Mouse (Mus musculus) heart, embryonic 11.5 days (tissue): ENCODE results near the gene Ipmk. TPM values are rescaled to one million over a fixed set of nuclear protein-coding genes. Genes with fewer than 3 reads are reported as not detected.

Experiments used
- ATAC-seq: fragments of 200-750 bp; cut with Nextera tagmentation; replicated peaks from 2 replicates; pipeline ENCODE4 v1.8.0; 2017; ENCODE audit warnings: moderate library complexity; ENCODE audit not compliant: insufficient number of reproducible peaks, low FRiP score, low TSS enrichment
- H3K27ac ChIP-seq: fragments of 300-500 bp; sonication (generic); 2 replicates; pipeline ENCODE4 v1.5.1; 2014; ENCODE audit warnings: mild to moderate bottlenecking, low read depth, low read length
- H3K27me3 ChIP-seq: fragments of 300-500 bp; sonication (generic); 2 replicates; pipeline ENCODE4 v1.6.1; 2014; ENCODE audit warnings: mild to moderate bottlenecking, low read length, mixed read lengths; ENCODE audit not compliant: control insufficient read depth, insufficient read depth
- H3K36me3 ChIP-seq: fragments of 300-500 bp; sonication (generic); 2 replicates; pipeline ENCODE4 v1.6.1; 2014; ENCODE audit warnings: mild to moderate bottlenecking, low read length, moderate library complexity, mixed read lengths; ENCODE audit not compliant: control insufficient read depth, insufficient read depth
- H3K4me1 ChIP-seq: fragments of 300-500 bp; sonication (generic); 2 replicates; pipeline ENCODE4 v1.6.1; 2014; ENCODE audit warnings: low read length; ENCODE audit not compliant: control insufficient read depth, insufficient read depth
- H3K4me2 ChIP-seq: fragments of 300-500 bp; sonication (generic); 2 replicates; pipeline ENCODE4 v1.6.1; 2014; ENCODE audit warnings: mild to moderate bottlenecking, moderate library complexity
- H3K4me3 ChIP-seq: fragments of 300-500 bp; sonication (generic); 2 replicates; pipeline ENCODE4 v1.5.1; 2014; ENCODE audit warnings: low read depth, low read length
- H3K9ac ChIP-seq: fragments of 300-500 bp; sonication (generic); 2 replicates; pipeline ENCODE4 v1.6.1; 2014; ENCODE audit warnings: mild to moderate bottlenecking, low read depth, low read length, moderate library complexity
- H3K9me3 ChIP-seq: fragments of 300-500 bp; sonication (generic); replicated peaks from 2 replicates; pipeline ENCODE4 v1.6.1; 2016; ENCODE audit warnings: low read length; ENCODE audit not compliant: control insufficient read depth
- WGBS: fragments of 180-500 bp; shearing (Covaris S2); extraction: QIAGEN DNeasy Blood & Tissue Kit; methylation state at CpG from one replicate; pipeline ENCODE4 v1.1.7; 2014; ENCODE audit not compliant: insufficient replicate concordance; 5-methylcytosine and 5-hydroxymethylcytosine counted together
- polyA plus RNA-seq: library from polyadenylated mRNA; unstranded; fragments of >200 nt; fragmentation: Nextera tagmentation; extraction: Ambion mirVana; gene quantifications from 2 replicates; pipeline ENCODE4 v1.2.1, GENCODE M21; 2014

Gene Ipmk
- polyA plus RNA-seq, 1 experiment from 2014 or later: 9.7 TPM

- H3K27me3 ChIP-seq: no peaks in the 10 kb centered on the region
- H3K9ac ChIP-seq: no peak overlapping the region
- 63% methylated on average over 3 of the region's 3 CpGs for WGBS
- no peak overlapping the region for H3K4me2 ChIP-seq
- H3K4me1 ChIP-seq: no peaks in the 10 kb centered on the region
- no peaks in the 10 kb centered on the region for H3K9me3 ChIP-seq
- ATAC-seq: no peak
- H3K36me3 ChIP-seq: no peaks in the 10 kb centered on the region
- no peak overlapping the region for H3K27ac ChIP-seq
- H3K4me3 ChIP-seq: no peak overlapping the region
Measured at GRCm38 (mm10) chr10:71403638-71404037, 56.1 kb downstream of the Ipmk start.

GRCm38 (mm10) chr10:71405523-71406217 lies 58.1 kb downstream of the Ipmk start:
- no peak overlapping the region for H3K4me2 ChIP-seq
- no peaks in the 10 kb centered on the region for H3K27me3 ChIP-seq
- ATAC-seq: no peak
- H3K27ac ChIP-seq: no peak overlapping the region
- no peak overlapping the region for H3K9ac ChIP-seq
- H3K36me3 ChIP-seq: no peaks in the 10 kb centered on the region
- no peaks in the 10 kb centered on the region for H3K4me1 ChIP-seq
- WGBS: 74% methylated on average over 5 of the region's 5 CpGs
- no peak overlapping the region for H3K4me3 ChIP-seq
- H3K9me3 ChIP-seq: no peaks in the 10 kb centered on the region

- Histone ChIP-seq H3K36me3 (no peaks in the 10 kb centered on the region), H3K9ac (no peak overlapping the region)
- WGBS: 64% methylated on average over 5 of the region's 5 CpGs
Measured at GRCm38 (mm10) chr10:71409948-71410347, 62.4 kb downstream of the Ipmk start.

GRCm38 (mm10) chr10:71413401-71413800 lies 65.8 kb downstream of the Ipmk start:
- ATAC-seq: no peak
- no peak overlapping the region for H3K4me2 ChIP-seq
- 81% methylated on average over 12 of the region's 12 CpGs for WGBS
- H3K36me3 ChIP-seq: no peaks in the 10 kb centered on the region
- no peak overlapping the region for H3K4me3 ChIP-seq
- no peak overlapping the region for H3K9ac ChIP-seq
- H3K27ac ChIP-seq: no peak overlapping the region
- no peaks in the 10 kb centered on the region for H3K27me3 ChIP-seq
- H3K9me3 ChIP-seq: no peaks in the 10 kb centered on the region
- no peaks in the 10 kb centered on the region for H3K4me1 ChIP-seq

More at GRCm38 (mm10) chr10:71409948-71410347, 62.4 kb downstream of the Ipmk start:
- H3K4me1 ChIP-seq: no peaks in the 10 kb centered on the region
- H3K9me3 ChIP-seq: no peaks in the 10 kb centered on the region
- no peak overlapping the region for H3K27ac ChIP-seq
- H3K27me3 ChIP-seq: no peaks in the 10 kb centered on the region
- no peak for ATAC-seq
- H3K4me3 ChIP-seq: no peak overlapping the region
- no peak overlapping the region for H3K4me2 ChIP-seq

- H3K4me1 ChIP-seq: no peaks in the 10 kb centered on the region
- no peak overlapping the region for H3K9ac ChIP-seq
- WGBS: 51% methylated on average over 5 of the region's 5 CpGs
- H3K27me3 ChIP-seq: no peaks in the 10 kb centered on the region
- H3K9me3 ChIP-seq: no peaks in the 10 kb centered on the region
- H3K4me3 ChIP-seq: no peak overlapping the region
- no peak for ATAC-seq
- no peak overlapping the region for H3K27ac ChIP-seq
- H3K4me2 ChIP-seq: no peak overlapping the region
- H3K36me3 ChIP-seq: no peaks in the 10 kb centered on the region
Measured at GRCm38 (mm10) chr10:71421531-71421930, 74.0 kb downstream of the Ipmk start.

- ATAC-seq: no peak
- Histone ChIP-seq H3K4me2 (no peak overlapping the region), H3K9me3 (no peaks in the 10 kb centered on the region), H3K36me3 (no peaks in the 10 kb centered on the region), H3K4me1 (no peaks in the 10 kb centered on the region), H3K4me3 (no peak overlapping the region), H3K9ac (no peak overlapping the region), H3K27ac (no peak overlapping the region), H3K27me3 (no peaks in the 10 kb centered on the region)
- WGBS: 40% methylated on average over 14 of the region's 14 CpGs
Measured at GRCm38 (mm10) chr10:71422047-71423037, 74.8 kb downstream of the Ipmk start.

- no peaks in the 10 kb centered on the region for H3K27me3 ChIP-seq
- H3K9ac ChIP-seq: no peak overlapping the region
- ATAC-seq: no peak
- no peaks in the 10 kb centered on the region; the same call in 1 of the 2 replicates for H3K9me3 ChIP-seq
- no peaks in the 10 kb centered on the region for H3K36me3 ChIP-seq
- H3K4me2 ChIP-seq: no peak overlapping the region
- no peak overlapping the region for H3K4me3 ChIP-seq
- no peak overlapping the region for H3K27ac ChIP-seq
- WGBS: 68% methylated on average over 6 of the region's 6 CpGs
- H3K4me1 ChIP-seq: no peaks in the 10 kb centered on the region
Measured at GRCm38 (mm10) chr10:71426740-71427139, 79.2 kb downstream of the Ipmk start.

GRCm38 (mm10) chr10:71427381-71427780 lies 79.8 kb downstream of the Ipmk start:
- ATAC-seq: no peak
- Histone ChIP-seq H3K4me1 (no peaks in the 10 kb centered on the region), H3K4me2 (no peak overlapping the region), H3K4me3 (no peak overlapping the region), H3K27me3 (no peaks in the 10 kb centered on the region), H3K9me3 (no peaks in the 10 kb centered on the region; the same call in 1 of the 2 replicates), H3K36me3 (no peaks in the 10 kb centered on the region), H3K27ac (no peak overlapping the region), H3K9ac (no peak overlapping the region)
- 64% methylated on average over 10 of the region's 10 CpGs for WGBS
